Mouse (Mus musculus): Measurements from ENCODE around the gene Tmem100. TPM values are rescaled to one million over a fixed set of nuclear protein-coding genes. Genes with fewer than 3 reads are reported as not detected.

Tmem100 gene
- polyA plus RNA-seq, 1 experiment from 2014 or later: not detected

- ATAC-seq (no peak), DNase-seq (ENCODE audit: low read depth, low spot score) (no peak)
- peaks cover 30% of the 10 kb centered on the region for H3K27me3 ChIP-seq
- ChIA-PET CTCF (no interaction called here), POLR2A (no interaction called here)
- TF ChIP-seq CTCF (IDR thresholded peaks at IDR 0.05): no peak
- in situ Hi-C loops (cut with MboI; ENCODE audit: low pct_unique_long_range_greater_than_20kb): no loop called here
Measured at GRCm38 (mm10) chr11:90054401-90054800, 24.3 kb downstream of the Tmem100 start.

GRCm38 (mm10) chr11:90057070-90057469 lies 26.9 kb downstream of the Tmem100 start:
- POLR2A ChIA-PET: no interaction called here
- in situ Hi-C loops (cut with MboI; ENCODE audit: low pct_unique_long_range_greater_than_20kb): no loop called here
- TF ChIP-seq CTCF (IDR thresholded peaks at IDR 0.05): no peak
- ATAC-seq: no peak
- peaks cover 31% of the 10 kb centered on the region for H3K27me3 ChIP-seq
- CTCF ChIA-PET: no interaction called here
- DNase-seq (ENCODE audit: low read depth, low spot score): no peak

DNA sequence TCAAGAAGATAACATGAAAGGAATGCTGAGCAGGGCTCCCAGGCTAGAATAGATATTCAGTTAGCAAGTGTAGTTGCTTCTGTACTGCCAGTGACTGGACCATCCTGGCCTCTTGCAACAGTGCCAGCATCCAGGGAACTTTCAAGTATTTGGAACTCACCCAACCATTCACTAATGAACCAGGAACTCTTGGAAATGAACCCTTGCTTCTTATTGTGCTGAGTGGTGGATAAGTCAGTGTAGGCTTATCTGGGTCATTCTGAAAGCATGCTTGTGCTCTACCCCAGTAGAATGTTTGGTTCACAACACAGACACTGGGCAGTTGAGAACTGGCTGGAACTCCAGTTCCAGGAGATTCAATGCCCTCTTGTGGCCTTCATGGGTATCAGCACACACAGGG lies 29.1 kb downstream of the Tmem100 start:
- peaks cover 36% of the 10 kb centered on the region for H3K27me3 ChIP-seq
- in situ Hi-C loops (cut with MboI; ENCODE audit: low pct_unique_long_range_greater_than_20kb): no loop called here
- CTCF ChIA-PET: no interaction called here
- POLR2A ChIA-PET: no interaction called here
- no peak for DNase-seq (ENCODE audit: low read depth, low spot score)
- peak; percentile 27 for TF ChIP-seq CTCF (IDR thresholded peaks at IDR 0.05)
- no peak for ATAC-seq

DNA sequence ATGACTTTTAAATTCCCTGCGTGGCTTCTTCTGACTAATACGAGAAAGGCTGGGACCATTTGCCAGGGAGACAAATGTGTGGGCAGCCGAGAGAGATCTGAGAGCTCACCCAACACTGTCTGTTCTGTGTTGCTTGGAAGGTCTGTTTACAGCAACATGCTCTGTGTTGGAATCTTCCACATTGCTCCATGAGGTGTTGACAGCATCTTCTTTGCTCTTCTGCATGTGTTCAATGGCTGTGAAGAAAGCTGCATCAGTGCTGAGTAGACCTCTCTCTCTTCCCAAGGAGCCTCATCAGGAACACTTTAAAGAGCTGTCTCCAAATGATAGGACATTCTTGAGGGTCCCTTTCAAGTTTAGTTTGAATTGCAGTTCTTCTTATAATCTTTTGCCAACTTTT lies 32.5 kb downstream of the Tmem100 start:
- DNase-seq (ENCODE audit: low read depth, low spot score): no peak
- H3K27me3 ChIP-seq: peaks cover 30% of the 10 kb centered on the region
- in situ Hi-C loops (cut with MboI; ENCODE audit: low pct_unique_long_range_greater_than_20kb): no loop called here
- ATAC-seq: no peak
- CTCF ChIA-PET: interaction anchor here (0.8 kb wide), 1 partner anchor 22 kb away, joined by 3 read pairs; no protein-coding TSS in a partner anchor
- no peak for TF ChIP-seq CTCF (IDR thresholded peaks at IDR 0.05)
- POLR2A ChIA-PET: no interaction called here

DNA sequence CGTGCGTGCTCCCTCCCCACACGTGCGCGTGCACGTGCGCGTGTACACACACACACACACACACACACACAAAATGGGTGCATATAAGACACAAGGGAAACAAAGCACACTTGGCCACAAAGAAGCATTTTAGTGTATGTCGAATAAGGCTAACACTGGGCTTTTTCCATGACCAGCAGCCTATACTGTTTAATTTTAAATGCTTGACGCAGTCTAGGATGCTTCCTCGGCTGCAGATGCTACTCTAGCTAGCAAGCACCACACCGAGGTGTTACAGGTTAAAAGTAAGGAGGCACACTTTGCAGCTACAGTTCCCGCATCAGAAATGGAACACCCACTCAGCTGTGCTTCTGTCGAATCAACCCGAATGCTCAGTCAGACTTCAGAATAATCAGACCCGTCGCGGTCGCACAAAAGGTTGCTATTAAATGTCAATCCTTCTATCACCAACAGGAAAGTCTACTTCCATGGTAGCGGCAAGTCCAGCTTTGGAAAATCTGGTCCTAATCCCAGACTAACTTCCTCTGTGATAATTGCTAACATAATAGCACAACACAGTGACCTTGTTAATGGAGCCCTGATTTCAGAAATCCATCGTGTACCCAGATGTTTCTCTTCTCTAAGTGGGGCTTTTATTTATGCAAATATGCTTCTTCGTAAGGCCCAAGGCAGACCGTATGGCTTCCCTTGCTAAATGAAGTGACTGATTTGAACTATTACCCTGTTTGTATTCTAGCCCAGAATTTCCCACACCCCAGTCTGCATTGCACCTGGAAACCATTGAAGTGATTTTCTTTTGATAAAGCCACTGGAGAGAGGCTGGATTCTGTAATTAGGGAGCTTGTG lies 36.5 kb downstream of the Tmem100 start:
- ChIA-PET POLR2A (no interaction called here), CTCF (no interaction called here)
- DNase-seq (ENCODE audit: low read depth, low spot score) (no peak), ATAC-seq (no peak)
- peaks cover 12% of the 10 kb centered on the region for H3K27me3 ChIP-seq
- in situ Hi-C loops (cut with MboI; ENCODE audit: low pct_unique_long_range_greater_than_20kb): no loop called here
- TF ChIP-seq CTCF (IDR thresholded peaks at IDR 0.05): no peak

GRCm38 (mm10) chr11:90071747-90072146 lies 41.6 kb downstream of the Tmem100 start:
- ChIA-PET CTCF (no interaction called here), POLR2A (no interaction called here)
- no peak for ATAC-seq

GRCm38 (mm10) chr11:90073201-90073600 lies 43.1 kb downstream of the Tmem100 start:
- ATAC-seq (no peak), DNase-seq (ENCODE audit: low read depth, low spot score) (no peak)
- no peak for TF ChIP-seq CTCF (IDR thresholded peaks at IDR 0.05)
- ChIA-PET CTCF (no interaction called here), POLR2A (interaction anchor here (0.6 kb wide), 1 partner anchor 255 kb away, joined by 5 read pairs; no protein-coding TSS in a partner anchor)
- in situ Hi-C loops (cut with MboI; ENCODE audit: low pct_unique_long_range_greater_than_20kb): no loop called here
- peaks cover 14% of the 10 kb centered on the region for H3K27me3 ChIP-seq

More at GRCm38 (mm10) chr11:90071747-90072146, 41.6 kb downstream of the Tmem100 start:
- H3K27me3 ChIP-seq: peaks cover 5% of the 10 kb centered on the region
- TF ChIP-seq CTCF (IDR thresholded peaks at IDR 0.05): no peak
- no peak for DNase-seq (ENCODE audit: low read depth, low spot score)
- in situ Hi-C loops (cut with MboI; ENCODE audit: low pct_unique_long_range_greater_than_20kb): no loop called here

DNA sequence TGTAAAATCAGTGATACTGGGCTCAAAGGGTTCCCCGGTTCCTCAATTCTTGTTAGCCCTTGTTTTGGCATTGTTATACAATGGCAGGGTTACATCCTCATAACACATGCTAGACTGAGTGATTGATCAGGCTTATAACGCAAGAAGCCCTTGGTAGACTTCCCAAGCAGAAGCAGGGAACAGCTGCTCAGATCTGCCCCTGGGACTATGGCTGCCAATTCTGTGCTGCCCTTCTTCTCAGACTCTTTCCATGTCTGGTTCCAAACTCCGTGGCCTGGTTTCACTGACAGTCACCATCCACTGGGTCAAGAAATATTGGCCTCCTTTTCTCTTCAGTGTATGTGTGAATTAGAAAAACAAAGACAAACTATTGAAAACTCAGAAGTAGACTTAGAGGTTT lies 46.5 kb downstream of the Tmem100 start:
- H3K27me3 ChIP-seq: peaks cover 14% of the 10 kb centered on the region
- TF ChIP-seq CTCF (IDR thresholded peaks at IDR 0.05): no peak
- in situ Hi-C loops (cut with MboI; ENCODE audit: low pct_unique_long_range_greater_than_20kb): no loop called here
- POLR2A ChIA-PET: no interaction called here
- ATAC-seq (no peak), DNase-seq (ENCODE audit: low read depth, low spot score) (no peak)
- CTCF ChIA-PET: no interaction called here

DNA sequence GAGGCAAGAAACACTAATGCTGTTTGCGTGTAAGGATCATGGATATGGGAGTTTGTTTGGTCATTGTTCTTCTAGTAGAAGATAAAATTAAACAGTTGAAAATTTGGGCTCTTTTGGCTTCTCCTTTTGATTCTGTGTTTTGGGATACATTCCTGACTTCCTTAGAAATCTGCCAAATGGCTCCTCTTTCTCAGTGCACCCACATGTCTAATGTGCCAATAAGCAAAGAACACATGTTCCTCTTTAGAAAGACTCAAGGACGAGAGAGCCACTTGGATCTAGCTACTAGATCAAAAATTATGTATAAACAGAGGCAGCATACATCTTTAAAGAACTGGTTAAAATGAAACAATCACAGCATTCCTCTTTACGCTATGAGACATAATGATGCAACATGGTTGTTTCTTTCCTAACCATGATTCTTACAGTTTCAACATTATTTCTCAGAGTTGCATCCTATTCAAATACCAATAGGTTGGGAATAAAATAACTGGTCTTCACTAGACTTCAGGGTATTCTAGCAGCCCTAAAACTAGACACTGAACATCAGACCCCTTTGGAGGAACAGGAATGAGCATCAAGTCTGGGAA lies 50.6 kb downstream of the Tmem100 start:
- H3K27me3 ChIP-seq: peaks cover 19% of the 10 kb centered on the region
- no peak for TF ChIP-seq CTCF (IDR thresholded peaks at IDR 0.05)
- CTCF ChIA-PET: no interaction called here
- POLR2A ChIA-PET: interaction anchor here (0.6 kb wide), 1 partner anchor 496 kb away, joined by 3 read pairs; no protein-coding TSS in a partner anchor
- in situ Hi-C loops (cut with MboI; ENCODE audit: low pct_unique_long_range_greater_than_20kb): no loop called here
- ATAC-seq (no peak), DNase-seq (ENCODE audit: low read depth, low spot score) (no peak)

DNA sequence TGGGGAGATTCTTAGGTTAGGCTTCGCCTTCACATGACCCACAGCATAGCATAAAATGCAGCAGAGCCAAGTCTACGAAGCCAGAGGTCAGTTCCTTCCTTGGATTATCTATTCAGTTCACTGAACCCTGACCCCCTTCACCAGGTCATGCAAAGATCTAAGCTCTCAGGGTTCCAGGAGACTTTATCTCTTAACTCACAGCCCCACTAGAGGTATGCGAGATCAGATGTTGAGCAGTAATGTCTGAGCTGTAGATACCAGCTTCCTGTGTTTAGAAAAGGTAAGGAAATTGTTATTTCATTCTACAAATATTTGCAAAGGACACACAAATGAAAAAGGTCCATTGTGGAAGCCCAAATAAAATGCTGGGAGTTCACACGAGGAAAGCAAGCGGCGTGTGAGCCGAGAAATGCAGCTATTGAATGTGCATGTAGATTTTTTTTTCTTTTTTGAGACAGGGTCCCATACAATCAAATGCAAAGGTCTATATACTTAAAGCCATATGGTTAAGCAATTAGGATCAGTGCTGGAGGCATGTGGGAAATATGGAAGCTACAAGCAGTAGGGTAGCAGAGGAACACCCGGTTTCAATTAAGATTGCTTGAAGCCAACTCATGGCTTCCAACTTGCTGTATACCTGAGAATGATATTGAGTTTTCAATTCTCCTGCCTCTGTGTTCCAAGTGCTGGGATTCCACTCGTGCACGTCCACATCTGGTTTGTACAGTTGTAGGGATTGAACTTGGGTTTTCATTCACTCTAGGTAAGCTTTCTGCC lies 51.9 kb downstream of the Tmem100 start:
- ChIA-PET POLR2A (no interaction called here), CTCF (no interaction called here)
- ATAC-seq (no peak), DNase-seq (ENCODE audit: low read depth, low spot score) (no peak)
- peaks cover 23% of the 10 kb centered on the region for H3K27me3 ChIP-seq
- in situ Hi-C loops (cut with MboI; ENCODE audit: low pct_unique_long_range_greater_than_20kb): no loop called here
- no peak for TF ChIP-seq CTCF (IDR thresholded peaks at IDR 0.05)

DNA sequence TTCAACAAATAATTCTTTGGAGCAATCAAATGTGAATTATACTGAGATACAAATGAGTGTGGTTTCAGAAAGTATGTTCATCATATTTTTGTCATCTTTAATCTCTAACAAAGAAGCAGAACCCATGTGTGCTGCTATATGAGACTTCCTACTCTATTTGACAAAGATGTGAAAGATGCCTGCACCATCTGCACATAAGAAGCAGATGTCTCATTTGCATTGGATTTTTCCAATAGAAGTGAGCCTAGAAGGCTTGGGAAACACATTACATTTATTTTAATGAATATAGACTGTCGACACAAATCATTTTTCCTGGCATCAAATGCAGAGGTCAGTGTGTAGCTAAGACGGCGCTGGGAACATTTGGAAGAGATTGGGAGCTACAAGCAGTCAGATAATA lies 52.9 kb downstream of the Tmem100 start:
- TF ChIP-seq CTCF (IDR thresholded peaks at IDR 0.05): no peak
- DNase-seq (ENCODE audit: low read depth, low spot score): no peak
- ChIA-PET POLR2A (no interaction called here), CTCF (no interaction called here)
- peaks cover 16% of the 10 kb centered on the region for H3K27me3 ChIP-seq
- in situ Hi-C loops (cut with MboI; ENCODE audit: low pct_unique_long_range_greater_than_20kb): no loop called here
- no peak for ATAC-seq
